Mouse (Mus musculus) gastrocnemius, postnatal 10 days (tissue): ENCODE measurements around the gene Gm49368. TPM values are rescaled to one million over a fixed set of nuclear protein-coding genes. Genes with fewer than 3 reads are reported as not detected.
"Not testable (repeated sequence)": the region's sequence is repeated elsewhere in the genome, so short reads cannot be mapped to it uniquely, and the experiment has no call there.

Experiments
- DNase-seq: peaks from one replicate; pipeline ENCODE4 v3.0.0; 2021; ENCODE audit warnings: mixed read lengths
- total RNA-seq, 2 experiments: library from RNA; stranded (reverse); gene quantifications; 2 replicates each; pipeline ENCODE4 v1.2.3; 2021

The Gm49368 gene
- total RNA-seq, 2 experiments from 2014 or later: not detected

DNA sequence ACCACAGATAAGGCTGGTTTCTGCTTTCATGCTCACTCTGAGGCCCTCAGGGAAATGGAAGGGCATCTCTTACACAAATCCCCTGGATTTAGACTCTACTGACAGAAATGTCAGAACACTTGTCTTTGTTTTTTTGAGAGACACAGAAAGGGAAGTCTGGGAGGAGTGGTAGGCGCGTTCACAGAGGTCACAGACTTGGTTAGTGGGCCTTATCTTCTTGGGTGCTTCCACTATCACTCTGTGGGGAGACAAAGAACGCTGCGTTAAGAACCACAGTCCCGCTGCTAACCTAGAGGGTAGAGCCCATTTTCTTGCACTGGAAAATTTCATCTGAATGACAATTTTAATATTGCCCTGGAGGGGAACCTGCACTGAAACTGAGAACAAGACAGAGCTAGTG, 69.7 kb downstream of the Gm49368 start:
- no peak for DNase-seq

DNA sequence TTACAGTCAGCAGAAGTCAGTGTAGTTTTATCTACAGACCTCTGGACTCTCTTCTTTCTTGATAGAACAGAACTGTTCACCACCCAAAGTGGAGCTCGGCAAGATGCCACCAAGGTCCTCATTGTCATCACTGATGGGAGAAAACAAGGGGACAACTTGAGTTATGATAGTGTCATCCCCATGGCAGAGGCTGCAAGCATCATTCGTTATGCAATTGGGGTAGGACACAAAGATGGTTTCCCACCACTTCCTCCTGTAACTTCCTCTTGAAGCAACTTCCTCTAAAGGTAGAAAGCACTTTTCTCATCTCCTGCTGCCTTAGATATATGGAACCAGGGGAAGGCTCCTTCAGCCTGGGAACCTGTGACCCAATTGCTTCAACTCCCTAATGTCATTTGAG, 71.1 kb downstream of the Gm49368 start:
- DNase-seq: no peak

DNA sequence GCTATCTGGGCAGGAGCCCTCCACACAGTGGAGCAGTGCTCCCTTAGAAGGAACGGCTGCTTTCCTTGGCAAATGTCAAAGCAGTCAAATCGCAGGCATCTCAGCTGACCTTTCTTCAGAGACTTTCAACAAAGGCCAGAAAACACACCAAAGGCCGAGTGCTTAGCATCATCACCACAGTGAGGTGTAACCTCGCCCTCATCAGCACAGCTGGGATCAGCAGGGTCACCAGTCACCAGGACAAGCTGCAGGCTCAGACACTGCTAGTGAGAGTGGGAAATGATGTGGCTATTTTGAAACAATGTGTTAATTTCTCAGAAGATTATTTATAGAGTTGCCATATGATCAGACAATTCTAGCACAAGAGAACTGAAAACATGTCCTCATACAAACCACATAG, 74.4 kb downstream of the Gm49368 start:
- DNase-seq: no peak

DNA sequence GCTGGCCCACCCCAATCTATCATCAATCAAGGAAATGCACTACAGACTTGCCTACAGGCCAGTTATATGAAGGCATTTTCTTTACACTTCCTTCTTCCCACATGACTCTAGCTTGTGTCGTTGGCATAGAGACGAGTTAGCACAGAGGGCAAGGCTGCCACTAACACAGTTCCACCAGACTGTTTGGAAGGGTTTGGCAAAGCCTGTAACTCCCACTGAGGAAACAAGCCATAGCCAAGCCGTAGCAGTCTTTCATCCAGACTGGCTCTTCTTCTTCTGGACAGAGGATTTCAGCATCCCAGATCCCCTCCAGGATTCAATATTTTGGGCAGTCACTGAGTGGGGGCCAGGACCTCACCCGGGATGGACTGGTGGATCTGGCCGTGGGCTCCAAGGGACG, 77.1 kb downstream of the Gm49368 start:
- no peak for DNase-seq

DNA sequence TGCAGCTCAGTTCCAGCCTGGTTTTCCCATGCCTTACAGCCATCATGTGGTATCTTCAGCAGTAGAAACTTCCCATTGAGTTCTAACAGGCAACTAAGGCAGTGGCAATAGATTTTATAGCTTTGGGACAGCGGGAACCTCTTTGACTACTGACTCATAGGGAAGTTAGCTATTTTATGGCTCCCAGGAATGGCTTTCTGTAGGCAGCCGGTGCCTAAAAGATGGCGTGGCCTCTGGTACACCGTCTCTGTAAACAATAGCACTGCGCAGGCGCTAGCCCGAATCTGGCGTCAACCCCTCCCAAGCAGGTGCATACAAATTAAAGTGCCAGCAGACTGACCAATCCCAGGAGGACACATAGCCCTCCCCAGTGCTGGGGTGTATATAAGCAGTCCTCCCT, 88.5 kb downstream of the Gm49368 start:
- no peak for DNase-seq

DNA sequence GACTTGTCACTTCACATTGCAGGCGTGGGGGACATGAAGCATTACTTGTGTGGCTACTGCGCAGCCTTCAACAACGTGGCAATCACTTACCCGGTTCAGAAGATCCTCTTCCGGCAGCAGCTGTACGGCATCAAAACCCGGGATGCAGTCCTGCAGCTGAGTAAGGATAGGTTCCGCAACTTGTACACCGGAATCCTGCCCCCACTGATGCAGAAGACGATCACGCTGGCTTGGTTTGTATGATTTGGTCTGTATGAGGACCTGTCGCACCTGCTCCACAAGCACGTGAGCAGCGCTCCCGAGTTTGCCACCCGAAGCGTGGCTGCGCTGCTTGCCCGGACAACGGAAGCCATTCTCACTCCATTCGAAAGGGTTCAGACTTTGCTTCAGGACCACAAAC, 91.6 kb downstream of the Gm49368 start, which contains the start of gene Itgad:
Itgad (plus strand) TSS at position 301 of the 400 bp plus-strand sequence.
- no peak for DNase-seq

DNA sequence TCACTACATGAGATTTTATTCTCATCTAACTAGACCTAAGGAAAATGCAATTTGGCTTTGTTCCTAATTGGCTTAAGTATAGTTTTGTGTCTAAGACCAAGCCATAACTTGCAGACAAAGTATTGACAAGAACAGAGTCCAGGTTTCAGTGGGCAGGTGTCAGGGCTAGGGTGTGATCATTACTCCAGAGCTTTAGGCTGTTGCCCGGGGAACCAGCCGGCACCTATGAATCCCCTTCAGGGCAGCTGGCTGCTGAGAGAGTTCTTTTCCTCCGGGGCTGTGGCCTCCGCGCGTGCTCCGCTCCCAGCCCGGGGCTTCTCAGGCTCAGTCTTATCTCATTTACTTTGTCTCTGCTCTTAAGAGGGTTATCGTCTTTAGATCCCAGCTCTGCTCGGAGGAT, 92.4 kb downstream of the Gm49368 start:
- no peak for DNase-seq

DNA sequence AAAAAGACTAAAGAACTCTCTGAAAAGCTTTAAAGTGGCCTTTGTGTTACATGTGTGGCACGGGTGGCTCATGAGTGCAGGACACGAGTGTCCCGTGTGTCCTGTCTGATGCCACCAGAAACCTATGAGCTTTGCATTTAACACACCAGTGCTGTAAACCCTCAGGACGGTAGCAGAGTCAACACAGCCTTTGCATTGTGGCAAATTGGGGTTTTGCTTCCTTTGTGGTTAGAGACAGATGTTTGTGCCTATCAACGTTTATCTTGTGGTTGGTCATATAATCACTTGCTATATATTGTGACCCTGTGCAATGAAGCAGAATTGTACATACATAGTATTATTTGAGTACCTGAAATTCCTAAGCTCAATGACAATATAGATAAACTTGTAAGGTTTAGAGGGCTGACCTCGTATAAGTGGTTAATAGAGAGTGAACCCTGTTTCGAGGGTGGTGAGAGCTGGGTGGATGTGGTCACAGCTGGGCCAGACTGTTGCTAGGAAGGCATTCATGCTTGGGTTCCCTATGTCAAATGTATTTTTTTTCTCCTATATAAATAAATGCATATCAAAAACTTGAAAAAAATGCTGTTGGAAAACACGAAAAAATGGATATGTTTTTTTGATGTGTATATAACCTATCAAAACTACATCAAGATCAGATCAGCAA, 96.3 kb downstream of the Gm49368 start:
- DNase-seq: not testable (repeated sequence)

DNA sequence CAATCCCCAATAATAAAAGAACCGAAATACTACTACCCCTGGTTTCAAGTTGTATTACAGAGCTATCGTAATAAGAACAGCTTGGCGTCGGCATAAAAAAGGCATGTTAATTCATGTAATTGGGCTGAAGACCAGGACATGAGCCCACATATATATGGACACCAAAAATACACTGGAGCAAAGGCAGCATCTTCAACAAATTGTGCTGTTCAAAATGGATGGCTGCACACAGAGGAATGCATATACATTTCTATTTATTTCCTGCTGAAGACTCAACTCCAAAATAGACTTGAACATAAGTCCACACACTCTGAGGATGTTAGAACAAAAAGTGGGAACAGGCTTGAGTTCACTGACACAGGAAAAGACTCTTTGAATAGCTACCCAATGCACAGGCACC, 101.5 kb downstream of the Gm49368 start:
- DNase-seq: no peak

DNA sequence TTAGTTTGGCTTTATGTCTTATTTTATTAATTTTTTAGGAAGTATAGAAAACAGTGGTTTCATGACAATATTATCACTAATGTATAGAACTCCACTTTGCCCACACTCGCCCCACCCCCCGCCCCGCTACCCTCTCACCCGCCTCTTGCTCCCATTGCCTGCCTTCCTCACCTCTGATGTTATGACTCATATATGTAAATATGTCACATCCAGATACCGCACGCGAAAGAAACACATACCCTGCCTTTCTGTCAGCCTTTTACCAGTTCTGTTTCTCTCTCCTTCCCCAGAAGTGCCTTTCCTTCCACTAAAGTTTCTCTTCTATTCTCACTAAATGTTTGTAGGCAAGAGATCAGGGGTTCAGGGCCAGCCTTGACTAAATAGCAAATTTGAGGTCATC, 103.9 kb downstream of the Gm49368 start:
- no peak for DNase-seq

DNA sequence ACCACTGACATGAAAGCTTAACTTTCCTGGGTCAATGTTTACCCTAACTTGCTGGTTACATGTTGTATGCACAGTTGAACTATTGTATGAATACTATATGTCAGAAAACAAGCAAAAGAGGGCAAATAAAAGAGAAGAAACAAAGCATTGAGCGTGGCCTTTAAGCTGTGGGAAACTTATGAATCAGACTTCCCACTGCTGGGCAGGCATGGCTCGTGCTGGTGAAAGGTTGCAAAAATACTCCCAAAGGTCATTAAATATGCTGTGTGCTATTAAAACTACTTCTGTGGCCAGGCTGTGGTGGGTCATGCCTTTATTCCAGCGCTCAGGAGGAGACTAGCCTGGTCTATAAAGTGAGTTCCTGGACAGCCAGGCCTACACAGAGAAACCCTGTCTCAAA, 107.5 kb downstream of the Gm49368 start:
- DNase-seq: no peak

Other genes with a start within 250 kb of the Gm49368 start
- gene Stx4a, start 238.4 kb upstream of the Gm49368 start, total RNA-seq: 10 to 100 TPM; 52.6 to 69.7 TPM
- 1 to 10 TPM; 3.0 to 4.6 TPM for gene Stx1b, start 238.1 kb upstream of the Gm49368 start, total RNA-seq
- 10 to 100 TPM; 16.2 to 20.1 TPM for gene Zfp646, start 186.5 kb upstream of the Gm49368 start, total RNA-seq
- 1 to 10 TPM; 5.8 to 7.7 TPM for gene Zfp668, start 185.9 kb upstream of the Gm49368 start, total RNA-seq
- 1 to 10 TPM in 1 of 2 experiments, under 1 TPM in 1; 0.96 to 1.2 TPM for gene Prss53, start 171.7 kb upstream of the Gm49368 start, total RNA-seq
- not detected for gene Gm21974, start 167.2 kb upstream of the Gm49368 start, total RNA-seq
- gene Vkorc1, start 167.1 kb upstream of the Gm49368 start, total RNA-seq: 10 to 100 TPM; 36.8 to 48.9 TPM
- 10 to 100 TPM; 84.9 to 89.6 TPM for gene Bckdk, start 158.6 kb upstream of the Gm49368 start, total RNA-seq
- 10 to 100 TPM; 12.9 to 16.7 TPM for gene Kat8, start 150.2 kb upstream of the Gm49368 start, total RNA-seq
- gene Prss8, start 132.6 kb upstream of the Gm49368 start, total RNA-seq: not detected
- gene Prss36, start 116.0 kb upstream of the Gm49368 start, total RNA-seq: 1 to 10 TPM; 6.6 to 7.9 TPM
- 100 to 1,000 TPM; 199 to 239 TPM for gene Fus, start 95.2 kb upstream of the Gm49368 start, total RNA-seq
- 1 to 10 TPM; 3.3 to 4.9 TPM for gene Pycard, start 68.8 kb upstream of the Gm49368 start, total RNA-seq
- 100 to 1,000 TPM; 238 to 256 TPM for gene Trim72, start 58.7 kb upstream of the Gm49368 start, total RNA-seq
- 1 to 10 TPM; 1.5 to 3.4 TPM for gene Itgam, start within 50 bp of the Gm49368 start, total RNA-seq
- gene Itgax, start 66.9 kb downstream of the Gm49368 start, total RNA-seq: under 1 TPM; 0.09 to 0.18 TPM
- gene Itgad, start 91.7 kb downstream of the Gm49368 start, total RNA-seq: under 1 TPM in 1 of 2 experiments, not detected in 1; 0.09 TPM
- gene Cox6a2, start 143.7 kb downstream of the Gm49368 start, total RNA-seq: 100 to 1,000 TPM; 833 to 932 TPM
- 10 to 100 TPM; 10.7 to 14.7 TPM for gene Armc5, start 174.7 kb downstream of the Gm49368 start, total RNA-seq
- 1 to 10 TPM; 3.5 to 4.6 TPM for gene 9130023H24Rik, start 175.3 kb downstream of the Gm49368 start, total RNA-seq
- 10 to 100 TPM; 23.1 to 30.3 TPM for gene Tgfb1i1, start 184.1 kb downstream of the Gm49368 start, total RNA-seq
- not detected for gene Slc5a2, start 203.0 kb downstream of the Gm49368 start, total RNA-seq
- gene BC017158, start 235.5 kb downstream of the Gm49368 start, total RNA-seq: 10 to 100 TPM in 1 of 2 experiments, 1 to 10 TPM in 1; 7.0 to 11.9 TPM